Mouse (Mus musculus): ENCODE data around the gene Afap1.

DNA sequence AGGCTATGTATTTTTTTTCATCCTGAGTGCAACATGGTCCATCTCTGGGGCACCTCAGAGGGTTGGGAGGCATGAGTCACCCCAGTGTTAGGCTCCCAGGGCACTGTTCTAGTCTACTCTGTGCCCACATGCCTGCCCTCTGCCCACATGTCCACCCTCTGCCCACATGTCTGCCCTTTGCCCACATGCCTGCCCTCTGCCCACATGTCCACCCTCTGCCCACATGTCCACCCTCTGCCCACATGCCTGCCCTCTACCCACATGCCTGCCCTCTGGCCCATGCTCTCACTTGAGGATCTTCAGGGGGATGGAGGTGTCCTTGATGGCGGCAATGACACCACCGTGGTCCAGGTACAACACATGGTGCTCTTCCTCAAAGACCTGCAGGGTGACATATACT lies 150.0 kb downstream of the Afap1 start:
- TF ChIP-seq POLR2A (IDR thresholded peaks at IDR 0.05; ENCODE audit: extremely low read depth, insufficient read depth, low read length) (no peak), CTCF (IDR thresholded peaks at IDR 0.05; ENCODE audit: low read depth, low read length) (no peak)
